Mouse (Mus musculus): ENCODE measurements around the gene Kazald1. TPM values are rescaled to one million over a fixed set of nuclear protein-coding genes. Genes with fewer than 3 reads are reported as not detected.

Gene Kazald1
- total RNA-seq, 2 experiments from 2014 or later: 4.3 to 5.5 TPM

DNA sequence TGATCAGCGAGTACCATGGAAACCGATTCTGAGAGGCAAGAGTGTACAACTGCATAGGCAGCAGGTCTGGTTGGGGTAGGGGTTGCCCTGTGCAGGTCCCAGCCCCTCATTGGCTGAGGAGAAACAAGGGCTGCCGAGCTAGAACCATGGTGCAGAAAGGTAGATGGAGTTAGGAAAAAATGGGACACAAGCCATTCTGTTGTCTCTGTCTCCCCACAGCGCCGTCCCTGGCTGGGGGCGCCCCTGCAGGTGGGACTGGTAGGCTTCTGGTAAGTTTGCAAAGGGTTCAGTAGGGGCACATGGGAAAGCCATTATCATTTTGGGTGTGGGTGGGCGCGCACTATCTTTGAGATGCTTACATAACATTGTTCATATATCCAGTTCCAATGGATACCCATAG lies 21.6 kb upstream of the Kazald1 start:
- no peak; the same call in 1 of the 2 replicates for TF ChIP-seq CTCF (IDR thresholded peaks at IDR 0.05)
- peak overlapping the region; percentile 69 for H3K27ac ChIP-seq
- no peak for DNase-seq (ENCODE audit: extremely low spot score in 1 of 2, low spot score in 2 of 2)

GRCm38 (mm10) chr19:45054892-45055690 lies 19.9 kb upstream of the Kazald1 start:
- intact Hi-C loops (cut with DNase I): no loop called here
- peak overlapping the region; percentile 84 for H3K27ac ChIP-seq
- TF ChIP-seq CTCF (IDR thresholded peaks at IDR 0.05): no peak
- H3K4me3 ChIP-seq: no peak overlapping the region
- DNase-seq (ENCODE audit: extremely low spot score in 1 of 2, low spot score in 2 of 2): peak in 1 of 2 experiments; percentile 38

More for the DNA sequence above, 21.6 kb upstream of the Kazald1 start:
- H3K4me3 ChIP-seq: no peak overlapping the region
- intact Hi-C loops (cut with DNase I): no loop called here

- H3K27ac ChIP-seq: peak overlapping the region; percentile 75
- no peak for DNase-seq (ENCODE audit: extremely low spot score in 1 of 2, low spot score in 2 of 2)
- peak; percentile 76 for TF ChIP-seq CTCF (IDR thresholded peaks at IDR 0.05)
- intact Hi-C loops (cut with DNase I): no loop called here
- no peak overlapping the region for H3K4me3 ChIP-seq
Observed at GRCm38 (mm10) chr19:45056364-45056763, 18.7 kb upstream of the Kazald1 start.

DNA sequence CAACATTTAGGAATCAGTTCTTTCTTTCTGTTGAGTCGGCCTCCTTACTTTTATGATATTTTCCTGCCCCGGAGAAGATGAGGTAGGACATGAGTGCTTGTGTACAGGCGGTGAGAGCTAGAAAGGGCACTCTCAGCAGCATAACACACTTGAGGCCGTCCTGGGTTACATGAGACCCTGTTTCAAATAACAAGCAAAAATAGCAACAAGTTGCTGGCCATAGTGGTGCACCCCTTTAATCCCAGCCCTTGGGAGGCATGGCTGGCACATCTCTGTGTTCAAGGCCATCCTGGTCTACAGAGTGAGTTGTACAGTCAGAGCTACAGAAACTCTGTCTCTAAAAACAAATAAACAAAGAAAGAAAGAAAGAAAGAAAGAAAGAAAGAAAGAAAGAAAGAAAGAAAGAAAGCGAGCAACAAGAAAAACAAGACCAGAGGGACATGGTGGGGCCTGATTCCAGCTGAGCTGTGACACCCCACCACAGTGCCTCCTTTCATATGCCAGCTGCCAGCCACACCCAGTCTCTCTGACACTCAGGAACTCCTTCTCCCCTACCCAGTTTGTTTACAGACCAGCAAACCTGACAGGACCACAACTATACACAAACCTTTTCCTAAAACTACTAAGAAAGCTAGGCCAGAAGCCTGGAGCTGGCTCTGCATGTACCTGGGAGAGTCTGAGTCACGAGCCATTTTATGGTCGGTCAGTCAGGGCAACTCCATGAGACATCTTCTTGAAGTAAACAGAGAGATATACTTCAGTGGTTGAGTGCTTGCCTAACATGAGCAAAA lies 17.9 kb upstream of the Kazald1 start:
- H3K4me3 ChIP-seq: no peak overlapping the region
- TF ChIP-seq CTCF (IDR thresholded peaks at IDR 0.05): no peak
- no peak for DNase-seq (ENCODE audit: extremely low spot score in 1 of 2, low spot score in 2 of 2)
- intact Hi-C loops (cut with DNase I): no loop called here
- H3K27ac ChIP-seq: peak overlapping the region; percentile 94

GRCm38 (mm10) chr19:45057724-45058112 lies 17.3 kb upstream of the Kazald1 start:
- intact Hi-C loops (cut with DNase I): loop anchor here (2.0 kb wide), 1 partner anchor 17 kb away; the partner anchor contains the start of gene Kazald1
- DNase-seq (ENCODE audit: extremely low spot score in 1 of 2, low spot score in 2 of 2): no peak
- peak overlapping the region; percentile 46 for H3K4me3 ChIP-seq
- H3K27ac ChIP-seq: peak overlapping the region; percentile 94
- TF ChIP-seq CTCF (IDR thresholded peaks at IDR 0.05): no peak

DNA sequence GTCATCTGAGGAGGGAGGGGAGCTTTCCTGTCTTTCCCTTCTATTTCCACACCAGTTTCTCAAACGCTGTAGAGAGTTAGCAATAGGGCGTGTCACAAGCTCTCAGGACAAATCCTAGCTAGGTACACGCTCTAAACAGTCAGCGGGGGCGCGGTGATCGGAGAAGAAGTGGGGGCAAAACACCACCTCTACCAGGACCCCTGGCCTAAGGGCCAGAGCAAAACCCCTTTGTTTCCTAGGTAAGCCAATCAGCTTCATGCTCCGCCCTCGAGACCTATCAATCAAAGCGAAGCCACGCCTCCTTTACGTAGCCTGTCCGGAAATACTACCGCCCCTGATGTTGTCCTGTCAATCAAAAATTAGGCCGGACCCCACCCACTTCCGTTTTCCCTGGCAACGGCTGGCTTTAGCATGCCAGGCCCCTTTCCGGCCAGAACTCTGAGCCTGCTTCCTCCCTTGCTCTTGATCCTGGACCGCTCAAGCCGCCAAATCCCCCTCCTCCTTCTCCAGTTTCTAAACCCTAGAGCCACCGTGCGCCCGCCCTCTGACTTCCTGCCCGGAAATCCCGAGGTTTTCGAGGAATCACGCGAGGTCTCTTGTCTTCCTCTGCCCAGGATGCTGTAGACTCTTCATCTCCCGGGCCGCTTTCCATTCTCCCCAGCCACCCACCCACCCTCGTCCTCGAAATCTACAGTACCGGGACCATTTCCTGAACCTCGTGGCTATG lies 16.8 kb upstream of the Kazald1 start:
- Histone ChIP-seq H3K27ac (peak overlapping the region; percentile 94), H3K4me3 (peak overlapping the region; percentile 46)
- TF ChIP-seq CTCF (IDR thresholded peaks at IDR 0.05): no peak
- intact Hi-C loops (cut with DNase I): loop anchor here (2.0 kb wide), 1 partner anchor 17 kb away; the partner anchor contains the start of gene Kazald1
- DNase-seq (ENCODE audit: extremely low spot score in 1 of 2, low spot score in 2 of 2): peak; percentile 87

DNA sequence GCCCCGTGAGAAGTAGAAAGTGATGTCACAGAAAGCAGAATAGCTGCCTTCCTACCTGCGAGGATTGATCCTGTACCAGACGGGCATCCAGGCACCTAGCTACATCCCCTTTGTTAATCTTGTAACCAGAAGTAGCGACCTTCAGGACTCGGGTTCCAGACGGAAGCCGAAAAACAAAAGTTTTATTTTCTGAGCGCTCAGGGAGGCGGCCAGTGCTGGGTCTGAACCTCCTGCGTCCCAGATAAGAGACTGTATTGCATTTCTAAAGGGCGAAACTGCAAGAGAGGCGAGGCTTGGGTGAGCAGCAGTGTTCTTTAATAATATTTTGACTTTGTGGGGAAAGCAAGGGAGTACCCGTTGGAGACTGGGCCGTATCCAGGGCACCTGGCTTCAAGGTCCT lies 16.2 kb upstream of the Kazald1 start:
- no peak for TF ChIP-seq CTCF (IDR thresholded peaks at IDR 0.05)
- DNase-seq (ENCODE audit: extremely low spot score in 1 of 2, low spot score in 2 of 2): no peak
- intact Hi-C loops (cut with DNase I): loop anchor here (2.0 kb wide), 1 partner anchor 16 kb away; the partner anchor contains the start of gene Kazald1
- H3K27ac ChIP-seq: peak overlapping the region; percentile 94
- peak overlapping the region; percentile 46 for H3K4me3 ChIP-seq

GRCm38 (mm10) chr19:45063565-45064292 lies 11.3 kb upstream of the Kazald1 start:
- intact Hi-C loops (cut with DNase I): no loop called here
- Histone ChIP-seq H3K4me3 (no peak overlapping the region), H3K27ac (no peak overlapping the region)
- DNase-seq (ENCODE audit: extremely low spot score in 1 of 2, low spot score in 2 of 2): no peak
- TF ChIP-seq CTCF (IDR thresholded peaks at IDR 0.05): peak; percentile 72

DNA sequence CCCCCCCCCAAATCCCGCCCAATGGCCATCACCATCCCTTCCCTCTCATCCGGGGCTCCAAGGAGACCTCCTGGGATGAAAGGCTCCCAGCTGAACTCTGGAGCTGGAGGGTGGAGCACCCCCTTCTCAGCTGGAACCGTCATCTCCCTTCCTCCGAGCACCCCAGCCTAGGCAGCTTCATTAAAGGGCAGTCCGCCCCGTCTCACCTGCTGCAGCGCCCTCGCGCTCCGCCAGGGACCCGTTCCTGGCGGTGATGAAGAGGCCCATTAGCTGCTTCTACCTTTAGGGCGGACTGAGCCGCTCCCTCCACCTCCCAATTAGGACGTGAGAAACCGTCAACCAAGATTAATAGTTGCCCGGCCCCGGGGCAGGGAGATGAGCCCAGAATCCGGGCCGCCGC lies 9.8 kb upstream of the Kazald1 start:
- H3K27ac ChIP-seq: no peak overlapping the region
- intact Hi-C loops (cut with DNase I): no loop called here
- TF ChIP-seq CTCF (IDR thresholded peaks at IDR 0.05): no peak
- no peak overlapping the region for H3K4me3 ChIP-seq
- DNase-seq (ENCODE audit: extremely low spot score in 1 of 2, low spot score in 2 of 2): no peak

GRCm38 (mm10) chr19:45067170-45067569 lies 7.9 kb upstream of the Kazald1 start:
- no peak for TF ChIP-seq CTCF (IDR thresholded peaks at IDR 0.05)
- intact Hi-C loops (cut with DNase I): no loop called here
- no peak overlapping the region for H3K4me3 ChIP-seq
- H3K27ac ChIP-seq: no peak overlapping the region
- DNase-seq (ENCODE audit: extremely low spot score in 1 of 2, low spot score in 2 of 2): no peak

All from left cerebral cortex, adult 2 months (tissue).